Mouse (Mus musculus) C2C12 (cell line): ENCODE results near the gene Otor.

Experiments used
- CEBPB ChIP-seq: IDR thresholded peaks from one replicate; pipeline ENCODE4 v1.6.1; 2011; ENCODE audit warnings: low read depth, mild to moderate bottlenecking, control low read depth, moderate library complexity
- CTCF ChIP-seq: IDR thresholded peaks from one replicate; pipeline ENCODE4 v1.5.1; 2011; ENCODE audit not compliant: control insufficient read depth, insufficient read depth, insufficient read length
- MAX ChIP-seq: IDR thresholded peaks from one replicate; pipeline ENCODE4 v1.6.1; 2011; ENCODE audit warnings: mild to moderate bottlenecking, control low read depth

- TF ChIP-seq CTCF (no peak), CEBPB (no peak), MAX (no peak)
Measured at GRCm38 (mm10) chr2:143034350-143035085, 43.8 kb upstream of the Otor start.
